In the genomic region with DNA sequence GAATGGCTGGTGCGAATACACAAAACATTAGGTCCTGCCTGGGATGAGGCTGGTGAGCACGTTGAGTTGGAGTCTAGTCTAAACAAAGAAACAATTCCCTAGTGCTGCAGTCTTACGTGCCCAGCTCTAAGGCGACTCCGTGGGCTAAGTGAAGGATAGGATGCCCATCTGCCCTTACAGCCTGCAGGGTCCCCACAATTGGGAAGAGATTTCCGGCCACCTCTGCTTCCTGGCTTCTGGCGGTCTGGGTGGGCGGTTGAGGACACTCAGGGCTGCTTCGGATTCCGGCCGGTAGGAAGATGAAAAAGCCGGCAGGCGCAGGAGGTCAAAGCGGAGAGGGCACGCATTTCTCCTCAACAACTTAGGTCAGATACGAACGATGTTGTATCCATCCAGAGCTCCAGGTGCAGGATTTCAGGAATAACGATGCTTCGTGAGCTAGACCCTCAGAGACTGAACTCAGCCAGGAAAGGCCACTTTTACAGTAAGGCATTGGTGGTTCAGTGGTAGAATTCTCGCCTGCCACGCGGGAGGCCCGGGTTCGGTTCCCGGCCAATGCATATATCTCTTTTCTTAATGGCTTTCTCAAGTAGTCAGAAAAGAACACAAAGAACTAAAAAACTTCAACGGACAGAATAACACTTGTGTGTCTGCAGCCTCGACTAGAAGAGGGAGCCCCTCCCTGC, we compare ENCODE assay signal across 8 mouse cellular contexts. TPM values are rescaled to one million over a fixed set of nuclear protein-coding genes. Genes with fewer than 3 reads are reported as not detected.
DNase-seq lines count a peak whose midpoint lies in the region; ATAC-seq and TF ChIP-seq lines count a peak whose summit lies in the region.

No protein-coding gene starts in this region.

- peak overlapping the region; percentile 73 for H3K4me2 ChIP-seq in forebrain, embryonic 15.5 days (replicated peaks)
- H3K4me2 ChIP-seq in neural tube, embryonic 14.5 days (ENCODE audit: low read depth, low read length): peak overlapping the region; percentile 74

- ATAC-seq in forebrain, embryonic 15.5 days (replicated peaks): peak; percentile 89
- ATAC-seq in neural tube, embryonic 14.5 days (ENCODE audit: low read depth): peak; percentile 95

- no peaks in the 10 kb centered on the region for H3K9me3 ChIP-seq in forebrain, embryonic 15.5 days
- no peaks in the 10 kb centered on the region for H3K9me3 ChIP-seq in neural tube, embryonic 14.5 days (ENCODE audit: control insufficient read depth, low read length)

- peak overlapping the region; percentile 93 for H3K27ac ChIP-seq in forebrain, embryonic 15.5 days (replicated peaks)
- peak overlapping the region; percentile 77 for H3K27ac ChIP-seq in neural tube, embryonic 14.5 days (ENCODE audit: low read depth, low read length)
- H3K27ac ChIP-seq in testis, adult 2 months (ENCODE audit: control insufficient read depth, insufficient read depth, low read depth, low read length): no peak overlapping the region

- peak overlapping the region; percentile 91 for H3K4me3 ChIP-seq in forebrain, embryonic 15.5 days
- H3K4me3 ChIP-seq in neural tube, embryonic 14.5 days (ENCODE audit: low read depth, low read length): peak overlapping the region; percentile 68
- H3K4me3 ChIP-seq in testis, adult 2 months (ENCODE audit: control insufficient read depth, low read depth, low read length): peak overlapping the region; percentile 76

- WGBS in forebrain, embryonic 15.5 days: under 1% methylated on average over 27 of the region's 27 CpGs
- WGBS in neural tube, embryonic 14.5 days: under 1% methylated on average over 27 of the region's 27 CpGs

- no peak for TF ChIP-seq POLR2A in testis, adult 2 months (IDR thresholded peaks at IDR 0.05; ENCODE audit: control insufficient read depth, low read depth, low read length)

- 0 out of 2 replicates have a peak, but pooled peaks cover 5% of the 10 kb centered on the region for H3K36me3 ChIP-seq in forebrain, embryonic 15.5 days
- no peaks in the 10 kb centered on the region for H3K36me3 ChIP-seq in neural tube, embryonic 14.5 days (ENCODE audit: control insufficient read depth, insufficient read depth, low read length)
- H3K36me3 ChIP-seq in testis, adult 2 months (ENCODE audit: control insufficient read depth, insufficient read depth, low read length): no peaks in the 10 kb centered on the region

- intact Hi-C loops in heart, postnatal 25 days (cut with DNase I): no loop called here

- no peak for TF ChIP-seq CTCF in testis, adult 2 months (IDR thresholded peaks at IDR 0.05; ENCODE audit: control insufficient read depth, insufficient read depth, insufficient replicate concordance, low read depth, low read length)

- peak; percentile 97 for DNase-seq in ES-CJ7 (ENCODE audit: low read depth, low spot score)
- peak; percentile 86 for DNase-seq in cerebellum, adult 11-12 months
- peak; percentile 72 for DNase-seq in heart, postnatal 25 days (ENCODE audit: low spot score)
- DNase-seq in layer of hippocampus, adult 18-20 months (ENCODE audit: low spot score in 2 of 2): peak; percentile 87 to 97
- peak; percentile 84 to 86 for DNase-seq in lung, adult 18-20 months

- H3K9ac ChIP-seq in forebrain, embryonic 15.5 days (replicated peaks): peak overlapping the region; percentile 82
- peak overlapping the region; percentile 75 for H3K9ac ChIP-seq in neural tube, embryonic 14.5 days (replicated peaks; ENCODE audit: low read depth, low read length)

- H3K27me3 ChIP-seq in forebrain, embryonic 15.5 days: no peaks in the 10 kb centered on the region
- H3K27me3 ChIP-seq in neural tube, embryonic 14.5 days (ENCODE audit: control insufficient read depth, insufficient read depth, low read length): no peaks in the 10 kb centered on the region
- H3K27me3 ChIP-seq in testis, adult 2 months (ENCODE audit: control insufficient read depth, insufficient read depth, low read length): no peaks in the 10 kb centered on the region

- H3K4me1 ChIP-seq in forebrain, embryonic 15.5 days: peaks cover 25% of the 10 kb centered on the region
- H3K4me1 ChIP-seq in neural tube, embryonic 14.5 days (ENCODE audit: control insufficient read depth, insufficient read depth, low read length): peaks cover 15% of the 10 kb centered on the region
- peaks cover 9% of the 10 kb centered on the region for H3K4me1 ChIP-seq in testis, adult 2 months (ENCODE audit: control insufficient read depth, insufficient read depth, low read length)

RNA-seq across cellular contexts. Expression of a gene that starts 6.1 kb away (rescaled TPM):
- polyA plus RNA-seq in forebrain, embryonic 15.5 days (2015; fragmentation: Nextera tagmentation; extraction: Ambion mirVana): not detected in 2 replicates
- total RNA-seq in heart, postnatal 25 days (2021): not detected
- total RNA-seq in layer of hippocampus, adult 18-20 months (2021): not detected
- not detected in 2 replicates for polyA plus RNA-seq in neural tube, embryonic 14.5 days (2014; fragmentation: Nextera tagmentation; extraction: Ambion mirVana)
- not detected in 2 replicates for polyA plus RNA-seq in testis, adult 2 months (2012; rRNA removed)

RNA-seq across cellular contexts. Expression of a gene that starts 29.3 kb away (rescaled TPM):
- polyA plus RNA-seq in forebrain, embryonic 15.5 days (2015; fragmentation: Nextera tagmentation; extraction: Ambion mirVana): 68.8 and 69.6 TPM in 2 replicates
- 10 to 100 TPM; 31.4 to 34.5 TPM for total RNA-seq in heart, postnatal 25 days (2021)
- total RNA-seq in layer of hippocampus, adult 18-20 months (2021): 10 to 100 TPM; 82.2 to 91.4 TPM
- polyA plus RNA-seq in neural tube, embryonic 14.5 days (2014; fragmentation: Nextera tagmentation; extraction: Ambion mirVana): 76.4 and 93.5 TPM in 2 replicates
- 46.5 and 49.4 TPM in 2 replicates for polyA plus RNA-seq in testis, adult 2 months (2012; rRNA removed)

RNA-seq across cellular contexts. Expression of a gene that starts 30.0 kb away (rescaled TPM):
- 0.60 and 0.79 TPM in 2 replicates for polyA plus RNA-seq in forebrain, embryonic 15.5 days (2015; fragmentation: Nextera tagmentation; extraction: Ambion mirVana)
- total RNA-seq in heart, postnatal 25 days (2021): under 1 TPM; 0.75 to 0.94 TPM
- 1 to 10 TPM; 1.6 to 2.2 TPM for total RNA-seq in layer of hippocampus, adult 18-20 months (2021)
- 0.70 and 1.5 TPM in 2 replicates for polyA plus RNA-seq in neural tube, embryonic 14.5 days (2014; fragmentation: Nextera tagmentation; extraction: Ambion mirVana)
- 0.70 and 0.72 TPM in 2 replicates for polyA plus RNA-seq in testis, adult 2 months (2012; rRNA removed)

RNA-seq across cellular contexts. Expression of a gene that starts 30.7 kb away (rescaled TPM):
- 8.2 and 8.9 TPM in 2 replicates for polyA plus RNA-seq in forebrain, embryonic 15.5 days (2015; fragmentation: Nextera tagmentation; extraction: Ambion mirVana)
- total RNA-seq in heart, postnatal 25 days (2021): 10 to 100 TPM; 10.7 to 11.0 TPM
- total RNA-seq in layer of hippocampus, adult 18-20 months (2021): 10 to 100 TPM; 15.6 to 17.7 TPM
- 6.3 and 7.6 TPM in 2 replicates for polyA plus RNA-seq in neural tube, embryonic 14.5 days (2014; fragmentation: Nextera tagmentation; extraction: Ambion mirVana)
- polyA plus RNA-seq in testis, adult 2 months (2012; rRNA removed): 46.7 and 50.8 TPM in 2 replicates

RNA-seq across cellular contexts. Expression of a gene that starts 32.2 kb away (rescaled TPM):
- 11.5 and 14.0 TPM in 2 replicates for polyA plus RNA-seq in forebrain, embryonic 15.5 days (2015; fragmentation: Nextera tagmentation; extraction: Ambion mirVana)
- total RNA-seq in heart, postnatal 25 days (2021): 10 to 100 TPM; 92.4 to 93.0 TPM
- total RNA-seq in layer of hippocampus, adult 18-20 months (2021): 10 to 100 TPM; 24.3 to 27.0 TPM
- polyA plus RNA-seq in neural tube, embryonic 14.5 days (2014; fragmentation: Nextera tagmentation; extraction: Ambion mirVana): 8.1 and 8.7 TPM in 2 replicates
- polyA plus RNA-seq in testis, adult 2 months (2012; rRNA removed): 12.2 and 13.1 TPM in 2 replicates
